In genomic region chr11:101168301-101168980, GRCm38 (mm10) we compare ENCODE assay signal across 7 mouse cellular contexts. TPM values are rescaled to one million over a fixed set of nuclear protein-coding genes. Genes with fewer than 3 reads are reported as not detected.
A peak's percentile ranks its signal among the peaks of the same experiment; 100 is the strongest.
DNase-seq lines count a peak whose midpoint lies in the region; ATAC-seq and TF ChIP-seq lines count a peak whose summit lies in the region.

No protein-coding gene starts in this region.

- peaks cover 46% of the 10 kb centered on the region for H3K36me3 ChIP-seq in heart, postnatal 0 days (replicated peaks; ENCODE audit: control insufficient read depth, insufficient read depth, low read length)
- H3K36me3 ChIP-seq in limb, embryonic 14.5 days (ENCODE audit: control insufficient read depth, insufficient read depth, low read length), result peaks cover 38% of the 10 kb centered on the region

- H3K27me3 ChIP-seq in heart, postnatal 0 days (ENCODE audit: control insufficient read depth, insufficient read depth, low read length), result no peaks in the 10 kb centered on the region
- H3K27me3 ChIP-seq in limb, embryonic 14.5 days (ENCODE audit: control insufficient read depth, insufficient read depth, low read length), result peaks cover 71% of the 10 kb centered on the region

- TF ChIP-seq POLR2A in limb, embryonic 14.5 days (IDR thresholded peaks at IDR 0.05; ENCODE audit: borderline replicate concordance, extremely low read depth, insufficient read depth, insufficient read length), result no peak

- H3K9ac ChIP-seq in heart, postnatal 0 days (replicated peaks; ENCODE audit: low read depth, low read length), result no peak overlapping the region
- no peak overlapping the region for H3K9ac ChIP-seq in limb, embryonic 14.5 days (ENCODE audit: low read depth, low read length, severe bottlenecking)

- no peak overlapping the region for H3K27ac ChIP-seq in heart, postnatal 0 days (ENCODE audit: low read depth)
- no peak overlapping the region for H3K27ac ChIP-seq in limb, embryonic 14.5 days (replicated peaks; ENCODE audit: low read depth, low read length)

- peak overlapping the region; percentile 80 for H3K4me3 ChIP-seq in heart, postnatal 0 days (ENCODE audit: low read depth, low read length)
- H3K4me3 ChIP-seq in limb, embryonic 14.5 days (replicated peaks; ENCODE audit: low read length), result peak overlapping the region; percentile 81; the same call in 1 of the 2 replicates

- ATAC-seq in heart, postnatal 0 days (ENCODE audit: insufficient read depth, low read depth), result no peak
- no peak for ATAC-seq in limb, embryonic 14.5 days (ENCODE audit: low FRiP score, low read depth)
- no peak for ATAC-seq in frontal cortex, adult (ENCODE audit: low TSS enrichment)

- peaks cover 22% of the 10 kb centered on the region for H3K4me1 ChIP-seq in heart, postnatal 0 days (ENCODE audit: control insufficient read depth, insufficient read depth)
- peaks cover 33% of the 10 kb centered on the region for H3K4me1 ChIP-seq in limb, embryonic 14.5 days (ENCODE audit: control insufficient read depth, insufficient read depth, low read length)

- peak; percentile 73 for DNase-seq in ovary, adult 18-20 months (ENCODE audit: low spot score)
- no peak for DNase-seq in ovary, postnatal 14 days (ENCODE audit: low spot score)
- no peak for DNase-seq in heart, postnatal 0 days (ENCODE audit: low spot score)
- no peak for DNase-seq in limb, embryonic 14.5 days (ENCODE audit: low spot score)
- DNase-seq in yolk sac, embryonic 10.5 days (ENCODE audit: low spot score), result peak; percentile 36
- DNase-seq in frontal cortex, postnatal 10 days (ENCODE audit: low spot score in 2 of 2), result no peak

- no peaks in the 10 kb centered on the region for H3K9me3 ChIP-seq in heart, postnatal 0 days (replicated peaks; ENCODE audit: control insufficient read depth, low read length)
- H3K9me3 ChIP-seq in limb, embryonic 14.5 days (ENCODE audit: control insufficient read depth, low read length), result no peaks in the 10 kb centered on the region

- TF ChIP-seq CTCF in heart, postnatal 0 days (IDR thresholded peaks at IDR 0.05; ENCODE audit: low read depth), result no peak

- WGBS in heart, postnatal 0 days, result 71% methylated on average over 18 of the region's 18 CpGs
- 66% methylated on average over 17 of the region's 18 CpGs for WGBS in limb, embryonic 14.5 days

- no peak for TF ChIP-seq EP300 in heart, postnatal 0 days (IDR thresholded peaks at IDR 0.05; ENCODE audit: low read depth)

- peak overlapping the region; percentile 86 for H3K4me2 ChIP-seq in heart, postnatal 0 days (ENCODE audit: low read depth, low read length)
- H3K4me2 ChIP-seq in limb, embryonic 14.5 days (replicated peaks; ENCODE audit: low read depth, low read length, severe bottlenecking), result no peak overlapping the region; the same call in 1 of the 2 replicates

RNA-seq across cellular contexts. Expression of gene Cntnap1, which starts 1.9 kb away (rescaled TPM):
- total RNA-seq in heart, postnatal 0 days (2014; rRNA removed; ENCODE audit: low replicate concordance), result 0.54 and 1.4 TPM in 2 replicates
- 0.20 and 0.21 TPM in 2 replicates for polyA plus RNA-seq in heart, postnatal 0 days (2015; fragmentation: Nextera tagmentation; extraction: Ambion mirVana)
- polyA plus RNA-seq in limb, embryonic 14.5 days (2012; rRNA removed), result 1.5 and 2.1 TPM in 2 replicates
- 0.56 and 0.64 TPM in 2 replicates for polyA plus RNA-seq in limb, embryonic 14.5 days (2014; fragmentation: Nextera tagmentation; extraction: Ambion mirVana)

RNA-seq across cellular contexts. Expression of gene Plekhh3, which starts 2.7 kb away (rescaled TPM):
- total RNA-seq in heart, postnatal 0 days (2014; rRNA removed; ENCODE audit: low replicate concordance), result 22.0 and 23.2 TPM in 2 replicates
- polyA plus RNA-seq in heart, postnatal 0 days (2015; fragmentation: Nextera tagmentation; extraction: Ambion mirVana), result 9.5 and 10.6 TPM in 2 replicates
- 17.4 and 20.6 TPM in 2 replicates for polyA plus RNA-seq in limb, embryonic 14.5 days (2012; rRNA removed)
- 19.6 and 20.5 TPM in 2 replicates for polyA plus RNA-seq in limb, embryonic 14.5 days (2014; fragmentation: Nextera tagmentation; extraction: Ambion mirVana)

RNA-seq across cellular contexts. Expression of gene Ccr10, which starts 6.8 kb away (rescaled TPM):
- total RNA-seq in heart, postnatal 0 days (2014; rRNA removed; ENCODE audit: low replicate concordance), result 0.19 TPM in 1 of 2 replicates, not detected in the other
- 0.31 and 0.52 TPM in 2 replicates for polyA plus RNA-seq in heart, postnatal 0 days (2015; fragmentation: Nextera tagmentation; extraction: Ambion mirVana)
- polyA plus RNA-seq in limb, embryonic 14.5 days (2012; rRNA removed), result 0.09 and 0.17 TPM in 2 replicates
- polyA plus RNA-seq in limb, embryonic 14.5 days (2014; fragmentation: Nextera tagmentation; extraction: Ambion mirVana), result 0.11 and 0.41 TPM in 2 replicates

RNA-seq across cellular contexts. Expression of gene Tubg2, which starts 12.7 kb away (rescaled TPM):
- 0.08 TPM in 1 of 2 replicates, not detected in the other for total RNA-seq in heart, postnatal 0 days (2014; rRNA removed; ENCODE audit: low replicate concordance)
- 1.8 and 2.1 TPM in 2 replicates for polyA plus RNA-seq in heart, postnatal 0 days (2015; fragmentation: Nextera tagmentation; extraction: Ambion mirVana)
- polyA plus RNA-seq in limb, embryonic 14.5 days (2012; rRNA removed), result 6.2 and 7.3 TPM in 2 replicates
- polyA plus RNA-seq in limb, embryonic 14.5 days (2014; fragmentation: Nextera tagmentation; extraction: Ambion mirVana), result 7.1 and 8.0 TPM in 2 replicates

RNA-seq across cellular contexts. Expression of gene Tubg1, which starts 48.7 kb away (rescaled TPM):
- 47.4 and 54.8 TPM in 2 replicates for total RNA-seq in heart, postnatal 0 days (2014; rRNA removed; ENCODE audit: low replicate concordance)
- 38.7 and 39.4 TPM in 2 replicates for polyA plus RNA-seq in heart, postnatal 0 days (2015; fragmentation: Nextera tagmentation; extraction: Ambion mirVana)
- 32.4 and 36.8 TPM in 2 replicates for polyA plus RNA-seq in limb, embryonic 14.5 days (2012; rRNA removed)
- 52.5 and 52.7 TPM in 2 replicates for polyA plus RNA-seq in limb, embryonic 14.5 days (2014; fragmentation: Nextera tagmentation; extraction: Ambion mirVana)

Comparison
In these comparisons a context has a peak if more than half of its experiments do, and no peak if none do; other contexts are left out.
1. DNase-seq: peak in ovary, adult 18-20 months (single experiment) and yolk sac, embryonic 10.5 days (single experiment); none in ovary, postnatal 14 days (single experiment), heart, postnatal 0 days (single experiment), limb, embryonic 14.5 days (single experiment) and frontal cortex, postnatal 10 days (0 of 2).